Mouse (Mus musculus) lung, postnatal 36 days (tissue): ENCODE results near the gene Emx1.
A peak's percentile ranks its signal among the peaks of the same experiment; 100 is the strongest.
"Not testable (repeated sequence)": the region's sequence is repeated elsewhere in the genome, so short reads cannot be mapped to it uniquely, and the experiment has no call there.

Experiments used
- DNase-seq: peaks from one replicate; pipeline ENCODE4 v3.0.0; 2022; ENCODE audit warnings: mixed read lengths

Emx1 gene

GRCm38 (mm10) chr6:85187340-85188211 is at the start of gene Emx1:
Gene Emx1 (plus strand): TSS chr6:85187438.
- DNase-seq, result peak; percentile 16

- no peak for DNase-seq
These were observed 47.7 kb upstream of the Emx1 start for GRCm38 (mm10) chr6:85139534-85139933.

GRCm38 (mm10) chr6:85141013-85141412 is 46.2 kb upstream of the Emx1 start:
- DNase-seq, result peak; percentile 75

- no peak for DNase-seq
These were observed 42.8 kb upstream of the Emx1 start for GRCm38 (mm10) chr6:85144466-85144865.

- no peak for DNase-seq
These were observed 39.6 kb upstream of the Emx1 start for GRCm38 (mm10) chr6:85147636-85148035.

- no peak for DNase-seq
These were observed 36.9 kb upstream of the Emx1 start for GRCm38 (mm10) chr6:85150386-85150785.

GRCm38 (mm10) chr6:85153970-85154540 is 33.2 kb upstream of the Emx1 start:
- peak; percentile 89 for DNase-seq

- DNase-seq, result peak; percentile 64
These were observed 32.2 kb upstream of the Emx1 start for GRCm38 (mm10) chr6:85154861-85155528.

- not testable (repeated sequence) for DNase-seq
These were observed 30.7 kb upstream of the Emx1 start for GRCm38 (mm10) chr6:85156551-85156950.

GRCm38 (mm10) chr6:85158040-85158804 is 29.0 kb upstream of the Emx1 start:
- DNase-seq, result peak; percentile 14

- peak; percentile 49 for DNase-seq
These were observed 28.0 kb upstream of the Emx1 start for GRCm38 (mm10) chr6:85159092-85159760.

- peak; percentile 89 for DNase-seq
These were observed 26.9 kb upstream of the Emx1 start for GRCm38 (mm10) chr6:85160201-85160923.

- DNase-seq, result no peak
These were observed 21.8 kb upstream of the Emx1 start for GRCm38 (mm10) chr6:85165440-85165921.

GRCm38 (mm10) chr6:85179569-85179968 is 7.7 kb upstream of the Emx1 start:
- no peak for DNase-seq

- no peak for DNase-seq
These were observed 7.2 kb upstream of the Emx1 start for GRCm38 (mm10) chr6:85180036-85180435.

GRCm38 (mm10) chr6:85183951-85184350 is 3.3 kb upstream of the Emx1 start:
- DNase-seq, result no peak

- DNase-seq, result no peak
These were observed 1.1 kb upstream of the Emx1 start for GRCm38 (mm10) chr6:85186033-85186743.

- no peak for DNase-seq
These were observed 536 bp upstream of the Emx1 start for GRCm38 (mm10) chr6:85186744-85187059.

- DNase-seq, result no peak
These were observed 1.2 kb downstream of the Emx1 start for GRCm38 (mm10) chr6:85188256-85189110.

GRCm38 (mm10) chr6:85189361-85189760 is 2.1 kb downstream of the Emx1 start:
- no peak for DNase-seq
